Mouse (Mus musculus): ENCODE data around the gene Gm9817.

Gene Gm9817

GRCm38 (mm10) chr13:45089846-45090245 lies 11.4 kb downstream of the Gm9817 start:
- DNase-seq (ENCODE audit: low spot score in 2 of 2): no peak

GRCm38 (mm10) chr13:45092816-45093215 lies 14.3 kb downstream of the Gm9817 start:
- DNase-seq (ENCODE audit: low spot score in 2 of 2): no peak

DNA sequence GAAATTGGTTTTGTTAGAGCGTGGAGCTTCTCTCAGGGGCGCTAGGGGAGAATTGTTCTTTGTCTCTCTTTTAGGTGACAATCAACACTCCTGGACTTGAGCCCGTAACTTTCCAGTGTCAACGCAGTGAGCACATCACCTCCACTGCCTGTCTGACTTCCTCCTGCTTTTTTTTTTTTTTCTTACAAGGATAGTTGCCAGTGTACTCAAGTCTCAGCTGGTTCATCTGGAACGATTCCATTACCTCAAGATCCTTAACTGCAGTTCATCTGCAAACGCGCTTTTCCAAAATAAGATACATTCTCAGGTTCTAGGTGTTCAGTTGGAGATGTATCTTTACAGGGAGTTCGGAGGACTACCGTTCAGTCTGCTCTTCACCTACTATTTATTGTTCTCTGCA lies 16.5 kb downstream of the Gm9817 start:
- no peak for DNase-seq (ENCODE audit: low spot score in 2 of 2)

GRCm38 (mm10) chr13:45099582-45100229 lies 21.2 kb downstream of the Gm9817 start:
- no peak for DNase-seq (ENCODE audit: low spot score in 2 of 2)

GRCm38 (mm10) chr13:45106480-45106879 lies 28.0 kb downstream of the Gm9817 start:
- DNase-seq (ENCODE audit: low spot score in 2 of 2): no peak

DNA sequence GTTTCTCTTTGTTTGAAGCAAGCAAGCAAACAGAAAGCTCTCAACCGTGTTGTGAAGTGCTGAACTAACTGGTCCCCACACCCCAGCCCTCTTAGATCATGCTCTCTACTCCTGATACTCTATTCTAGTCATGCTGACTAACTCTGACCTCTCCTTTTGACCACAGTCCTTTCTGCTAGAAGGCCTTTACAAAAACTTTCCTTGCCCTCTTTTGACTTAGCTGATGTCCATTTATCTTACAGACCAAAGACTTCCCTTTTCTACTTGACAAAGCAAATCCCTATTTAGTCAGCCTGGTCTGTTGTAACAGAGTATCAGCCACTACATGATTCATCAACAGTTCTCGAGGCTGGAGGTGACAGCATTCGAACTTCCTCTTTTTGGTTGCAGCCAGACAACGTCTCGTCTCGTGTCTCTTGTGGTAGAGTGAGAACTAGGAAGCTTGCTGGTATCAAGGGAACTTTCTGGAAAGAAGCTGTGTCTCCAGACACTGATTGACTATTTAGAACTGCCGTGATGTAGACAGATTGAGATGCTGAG lies 30.4 kb downstream of the Gm9817 start:
- DNase-seq (ENCODE audit: low spot score in 2 of 2): no peak

DNA sequence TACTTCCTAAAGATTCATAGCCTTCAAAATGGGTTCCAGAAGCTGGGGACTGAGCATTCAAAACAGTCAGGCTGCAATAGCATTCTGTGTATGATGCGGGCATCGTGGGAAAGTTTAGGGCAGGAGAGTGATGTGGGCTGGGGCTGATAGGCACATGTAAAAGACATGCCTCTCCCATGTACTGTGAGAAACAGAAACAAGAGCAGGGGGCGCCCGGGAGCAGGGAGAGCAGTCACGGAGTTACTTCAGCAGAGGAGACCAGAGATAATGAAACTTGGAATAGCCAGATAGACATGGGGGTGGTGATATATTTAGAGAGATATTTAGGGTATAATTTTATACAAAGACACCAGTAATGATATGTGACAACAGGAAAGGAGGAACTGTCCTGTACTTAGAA lies 39.9 kb downstream of the Gm9817 start:
- DNase-seq (ENCODE audit: low spot score in 2 of 2): no peak

- DNase-seq (ENCODE audit: low spot score in 2 of 2): no peak
These were observed 40.3 kb downstream of the Gm9817 start for GRCm38 (mm10) chr13:45118822-45119221.

Data from spleen, postnatal 14 days (tissue).